Mouse (Mus musculus) cerebellum, adult (tissue): ENCODE measurements around the gene Phf5a.

Experiments used
- ATAC-seq: cut with Nextera tagmentation; 2 replicates; pipeline ENCODE4 v1.9.2; 2017; ENCODE audit warnings: mild to moderate bottlenecking, moderate library complexity, mixed read lengths; ENCODE audit not compliant: insufficient number of reproducible peaks, low FRiP score, low TSS enrichment

Gene Phf5a

GRCm38 (mm10) chr15:81851375-81851774 lies 20.3 kb downstream of the Phf5a start:
- ATAC-seq = no peak

GRCm38 (mm10) chr15:81850718-81851117 lies 21.0 kb downstream of the Phf5a start:
- no peak for ATAC-seq

GRCm38 (mm10) chr15:81849104-81849503 lies 22.6 kb downstream of the Phf5a start:
- peak; percentile 68; the same call in 1 of the 2 replicates for ATAC-seq

- no peak for ATAC-seq
Observed at GRCm38 (mm10) chr15:81848301-81848700, 23.4 kb downstream of the Phf5a start.

DNA sequence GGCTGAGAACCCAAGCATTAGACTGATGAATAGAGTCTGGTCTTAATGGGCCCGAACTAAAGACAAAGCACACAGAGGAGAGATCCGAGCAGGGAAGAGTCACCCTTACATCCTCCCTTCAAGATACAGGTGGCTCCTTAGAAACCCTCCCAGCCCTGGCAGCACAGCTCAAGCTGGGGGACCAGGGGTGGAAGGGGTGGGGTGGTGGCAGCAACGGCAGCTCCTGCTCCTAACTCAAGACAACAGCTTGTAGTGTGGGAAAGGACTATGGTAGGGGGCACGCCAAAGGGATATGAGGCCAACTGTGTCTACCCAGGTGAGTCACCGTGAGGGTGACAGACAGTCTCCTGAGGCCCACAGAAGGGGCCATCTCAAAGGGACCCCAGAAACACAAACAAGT lies 23.9 kb downstream of the Phf5a start:
- ATAC-seq = no peak

GRCm38 (mm10) chr15:81847161-81847560 lies 24.6 kb downstream of the Phf5a start:
- no peak for ATAC-seq

- ATAC-seq = no peak
Observed at GRCm38 (mm10) chr15:81846755-81847154, 25.0 kb downstream of the Phf5a start.

DNA sequence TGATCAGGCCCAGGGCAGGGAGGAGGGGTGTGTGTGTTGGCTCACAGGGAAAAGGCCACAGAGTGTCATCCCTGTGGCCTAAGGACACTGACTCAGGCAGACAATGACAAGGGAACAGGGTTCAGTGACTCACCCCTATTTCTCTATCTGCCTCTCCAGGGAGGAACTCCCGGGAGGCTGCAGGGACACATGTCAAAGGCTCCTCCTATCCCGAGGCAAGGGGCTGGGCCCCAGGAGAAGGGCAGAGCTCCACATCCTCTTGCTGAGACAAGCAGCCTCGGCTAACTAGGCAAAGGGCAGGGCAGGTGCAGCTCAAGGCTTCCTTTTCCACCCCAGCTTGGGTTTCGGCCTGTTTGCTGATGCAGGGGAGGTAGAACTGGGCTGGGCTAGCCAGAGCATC lies 26.0 kb downstream of the Phf5a start:
- ATAC-seq = no peak

GRCm38 (mm10) chr15:81845033-81845625 lies 26.6 kb downstream of the Phf5a start:
- ATAC-seq = no peak

DNA sequence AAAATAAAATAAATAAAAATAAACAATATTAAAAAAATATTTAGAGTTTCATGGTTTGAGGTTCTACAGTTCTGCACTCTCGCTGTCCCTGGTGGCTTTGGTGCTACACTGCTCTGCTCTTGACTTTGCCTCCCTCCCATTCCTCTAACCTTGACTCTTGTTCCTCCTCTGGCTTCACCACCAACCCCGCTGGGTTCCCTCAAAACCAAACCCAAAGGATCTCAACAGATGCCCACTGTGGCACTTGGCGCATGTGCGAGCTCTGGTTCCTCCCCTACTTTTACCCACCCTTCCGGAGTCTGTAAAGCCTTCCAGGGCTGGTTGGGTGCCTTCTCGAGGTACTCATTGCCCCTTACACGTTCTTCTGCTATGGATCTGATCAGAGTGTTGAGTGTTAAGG lies 29.4 kb downstream of the Phf5a start:
- ATAC-seq = no peak

GRCm38 (mm10) chr15:81840306-81840705 lies 31.4 kb downstream of the Phf5a start:
- no peak for ATAC-seq

GRCm38 (mm10) chr15:81839634-81840033 lies 32.1 kb downstream of the Phf5a start:
- ATAC-seq = peak; percentile 84

- ATAC-seq = no peak
Observed at GRCm38 (mm10) chr15:81838554-81839235, 33.0 kb downstream of the Phf5a start.

- ATAC-seq = no peak
Observed at GRCm38 (mm10) chr15:81836966-81837920, 34.5 kb downstream of the Phf5a start.

- ATAC-seq = peak; percentile 43
Observed at GRCm38 (mm10) chr15:81836124-81836821, 35.4 kb downstream of the Phf5a start.

DNA sequence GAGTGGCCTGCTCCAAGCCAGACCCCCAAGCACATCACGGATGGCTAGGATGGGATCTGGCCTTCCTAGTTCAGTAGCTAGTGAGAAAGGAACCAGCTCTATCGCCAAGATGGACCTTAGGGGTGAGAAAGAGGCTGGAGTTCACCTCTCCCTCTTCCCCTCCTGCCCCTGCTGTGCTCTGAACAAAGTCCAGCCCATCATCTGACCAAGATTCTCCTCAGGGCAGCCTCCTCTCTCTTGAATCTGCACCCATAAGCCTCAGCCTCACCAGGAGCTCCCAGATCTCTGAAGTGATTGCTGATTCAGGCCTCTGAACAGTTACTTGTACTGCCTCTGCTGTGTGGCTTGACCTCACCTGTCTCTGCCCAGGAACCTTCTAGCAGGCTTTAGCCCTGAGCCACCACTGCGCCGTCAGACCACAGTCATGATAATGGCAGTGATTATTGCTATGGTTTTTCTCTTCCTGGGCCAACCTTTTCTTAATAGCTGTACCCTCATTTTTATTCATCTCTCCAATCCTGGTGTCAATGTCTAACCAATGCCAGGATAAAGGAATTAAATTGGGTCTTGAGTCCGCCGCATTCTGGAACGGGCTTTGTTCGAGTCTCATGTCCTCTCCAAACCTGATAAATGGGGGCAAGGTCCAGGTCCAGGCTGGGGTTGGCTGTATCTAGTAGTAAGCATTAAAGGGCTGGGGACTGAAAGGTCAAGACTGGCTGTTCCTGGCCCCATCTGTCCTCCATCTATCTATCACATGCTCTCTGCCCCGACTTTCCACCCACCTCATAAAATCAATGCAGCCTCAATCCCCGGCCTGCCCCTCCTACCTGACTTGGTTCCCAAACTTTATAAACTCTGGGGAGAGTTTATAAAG lies 36.5 kb downstream of the Phf5a start:
- no peak for ATAC-seq

DNA sequence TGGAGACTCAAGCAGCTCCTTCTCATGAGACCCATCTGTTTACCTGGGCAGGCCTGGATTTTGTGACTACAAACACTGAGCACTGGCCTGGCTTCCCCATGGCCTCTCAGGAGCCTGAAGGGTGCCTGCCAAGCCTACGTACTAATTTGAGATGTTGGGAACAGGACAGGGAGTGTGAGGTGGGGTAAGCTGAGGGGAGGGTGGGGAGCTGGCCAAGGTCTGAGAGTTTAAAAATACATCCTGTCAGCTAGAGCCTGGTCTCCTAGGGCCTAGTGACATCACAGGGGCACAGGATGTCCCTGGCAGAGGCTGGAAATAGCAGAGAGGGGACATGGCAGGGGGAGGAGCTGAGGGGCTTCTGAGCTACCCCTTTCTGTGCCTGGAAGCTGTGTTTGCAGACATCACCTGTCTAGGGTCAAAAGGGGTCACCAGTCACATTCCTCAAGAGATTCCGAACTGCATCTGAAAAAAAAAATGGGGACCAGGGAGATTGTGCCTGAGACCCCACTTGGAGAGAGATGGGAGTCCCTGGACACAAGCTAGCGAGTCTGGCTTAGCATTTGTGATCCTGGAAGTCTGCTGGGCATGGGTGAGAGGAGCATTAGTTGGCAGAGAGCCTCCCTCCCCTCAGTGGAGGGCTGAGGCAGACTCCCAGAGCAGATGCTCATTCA lies 37.4 kb downstream of the Phf5a start:
- ATAC-seq = no peak

GRCm38 (mm10) chr15:81833481-81833880 lies 38.2 kb downstream of the Phf5a start:
- ATAC-seq = no peak

DNA sequence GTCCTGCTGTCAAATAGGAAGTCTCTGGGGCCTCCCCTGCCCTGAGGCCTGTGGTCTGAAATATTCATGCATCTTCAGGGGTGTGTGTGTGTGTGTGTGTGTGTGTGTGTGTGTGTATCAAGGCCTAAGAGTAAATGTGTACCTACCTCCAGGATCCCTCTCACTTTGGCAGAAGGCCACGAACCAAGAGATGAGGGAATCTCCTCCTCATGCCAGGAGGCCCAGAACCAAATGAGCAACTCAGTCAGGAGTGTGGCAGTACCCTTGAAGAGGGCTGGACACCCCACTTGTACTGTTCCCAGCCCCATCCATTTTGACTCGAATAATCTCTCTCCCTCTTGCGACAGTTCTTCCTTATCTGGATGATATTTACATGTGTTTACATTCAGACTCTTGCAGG lies 39.5 kb downstream of the Phf5a start:
- no peak for ATAC-seq
